Mouse (Mus musculus) thymus, postnatal 36 days (tissue): ENCODE measurements around the gene Wasf1.

Experiments used
- DNase-seq, 2 experiments: peaks; one replicate each; pipeline ENCODE4 v3.0.0; 2022; ENCODE audit warnings: mixed read lengths in 2 of 2

Gene Wasf1

DNA sequence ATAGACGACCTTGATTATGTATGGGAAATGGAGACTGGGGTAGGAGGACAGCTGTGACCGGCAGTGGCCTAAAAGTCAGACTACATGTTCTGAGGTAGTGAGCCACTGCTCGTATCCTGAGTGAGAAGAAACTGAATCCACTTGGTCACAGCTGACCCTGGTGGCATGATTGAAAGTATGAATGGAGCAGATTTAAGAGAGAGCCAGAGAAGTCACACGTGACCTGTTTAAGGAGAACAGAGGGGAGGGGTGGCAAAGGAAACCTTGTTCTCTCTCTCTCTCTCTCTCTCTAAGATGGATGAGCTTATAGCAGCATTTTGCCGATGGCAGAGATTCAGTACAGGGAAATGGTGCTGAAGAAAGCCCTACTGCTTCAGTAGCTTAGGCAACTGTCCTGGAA, 13.4 kb downstream of the Wasf1 start:
- no peak for DNase-seq

DNA sequence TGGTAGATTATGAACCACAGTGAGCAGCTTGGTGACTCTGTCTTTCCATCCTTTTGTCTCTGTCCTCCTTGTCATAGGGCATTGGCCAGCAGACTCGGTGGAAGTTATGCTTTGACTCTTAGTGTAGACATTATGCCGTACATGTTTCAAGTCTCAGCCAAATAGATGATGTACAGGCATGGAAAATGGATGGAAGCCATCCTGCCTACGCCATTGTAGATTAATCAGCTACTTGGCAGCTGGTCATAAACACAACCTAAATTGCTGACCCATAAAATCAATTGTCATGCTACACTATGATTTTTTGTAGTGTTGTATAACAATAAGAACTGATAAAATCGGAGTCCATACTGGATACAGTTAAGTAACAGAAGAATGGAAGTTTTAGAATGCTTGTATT, 18.5 kb downstream of the Wasf1 start:
- DNase-seq, result no peak

DNA sequence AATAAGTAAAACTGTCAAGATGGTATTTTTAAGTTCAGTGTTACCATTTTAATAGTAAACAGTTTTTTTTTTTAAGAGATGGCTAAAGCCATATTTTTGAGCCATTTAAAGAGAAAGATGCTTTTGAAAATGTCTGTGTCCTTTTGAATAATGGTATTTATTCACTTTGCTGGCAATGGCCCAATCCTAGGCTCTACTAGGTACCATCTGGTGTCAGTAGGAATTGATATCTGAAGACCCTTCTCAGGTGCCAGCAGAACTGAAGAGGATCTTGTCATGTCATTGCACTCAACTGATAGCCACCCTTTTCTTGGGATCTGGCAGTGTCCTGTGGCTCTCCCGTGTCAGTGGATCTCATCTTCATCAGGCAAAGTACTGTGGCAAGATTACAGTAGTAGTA, 22.9 kb downstream of the Wasf1 start:
- DNase-seq, result no peak

DNA sequence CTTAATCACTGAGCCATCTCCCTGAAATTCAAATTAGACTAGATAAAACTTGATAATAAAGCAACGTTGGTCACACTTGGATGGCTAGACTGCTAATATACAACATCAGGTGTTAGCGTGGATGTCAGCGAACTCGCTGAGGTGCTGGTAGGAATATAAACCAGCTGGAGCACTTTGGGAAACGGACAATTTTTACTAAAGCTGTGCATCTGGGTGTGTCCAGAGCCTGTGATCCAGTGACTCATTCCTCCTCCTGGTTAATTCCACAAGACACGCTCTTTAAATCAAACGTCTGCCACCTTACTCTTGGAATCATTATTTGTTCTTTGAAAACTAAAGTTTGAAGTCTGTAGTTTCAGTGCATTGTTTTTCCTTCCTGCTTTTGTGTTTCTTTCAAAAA, 23.5 kb downstream of the Wasf1 start:
- DNase-seq, result no peak

DNA sequence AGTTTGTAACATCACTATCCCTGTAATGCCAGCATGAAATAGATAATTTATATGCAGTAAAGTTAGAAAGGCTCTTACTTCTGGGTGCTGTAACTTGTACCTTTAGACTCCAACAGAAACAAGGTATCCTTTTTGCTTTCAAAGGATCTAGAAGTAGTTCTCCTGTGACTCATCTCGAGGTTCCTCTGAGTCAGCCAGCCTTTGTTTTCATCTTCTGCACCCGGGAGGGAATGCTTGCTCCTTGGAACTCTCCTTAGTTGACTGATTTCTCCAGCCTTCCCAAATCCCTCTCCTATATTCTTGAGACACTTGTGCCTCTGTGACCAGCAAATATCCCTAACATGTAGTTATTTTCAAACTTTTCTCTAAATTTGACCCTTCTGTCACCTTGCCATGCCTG, 25.3 kb downstream of the Wasf1 start:
- DNase-seq, result no peak

- no peak for DNase-seq
Measured at GRCm38 (mm10) chr10:40910811-40911210, 27.5 kb downstream of the Wasf1 start.

GRCm38 (mm10) chr10:40915240-40915639, 32.0 kb downstream of the Wasf1 start:
- no peak for DNase-seq

- DNase-seq, result no peak
Measured at GRCm38 (mm10) chr10:40918669-40919440, 35.6 kb downstream of the Wasf1 start.

DNA sequence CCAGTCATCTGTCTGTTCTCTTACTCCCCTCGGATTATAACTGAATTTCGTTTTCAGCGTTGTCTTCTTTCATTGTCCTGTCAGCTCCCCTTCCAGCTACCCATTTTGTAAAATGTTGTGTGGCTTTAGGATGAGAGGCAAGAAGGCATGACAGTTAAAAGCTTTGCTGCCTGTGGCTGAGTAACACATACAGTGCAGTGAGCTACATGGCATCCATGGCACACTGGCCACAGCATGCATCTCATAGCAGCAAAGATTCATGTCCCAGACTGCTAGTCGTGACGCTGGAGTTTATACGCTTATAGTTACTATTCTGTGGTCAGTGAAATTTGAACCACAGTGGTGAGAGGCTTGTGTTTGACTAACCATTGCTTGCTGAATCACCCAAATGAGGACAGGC, 36.2 kb downstream of the Wasf1 start:
- DNase-seq, result no peak

- DNase-seq, result no peak
Measured at GRCm38 (mm10) chr10:40932995-40933394, 49.7 kb downstream of the Wasf1 start.

- DNase-seq, result no peak
Measured at GRCm38 (mm10) chr10:40936160-40936726, 53.0 kb downstream of the Wasf1 start.

DNA sequence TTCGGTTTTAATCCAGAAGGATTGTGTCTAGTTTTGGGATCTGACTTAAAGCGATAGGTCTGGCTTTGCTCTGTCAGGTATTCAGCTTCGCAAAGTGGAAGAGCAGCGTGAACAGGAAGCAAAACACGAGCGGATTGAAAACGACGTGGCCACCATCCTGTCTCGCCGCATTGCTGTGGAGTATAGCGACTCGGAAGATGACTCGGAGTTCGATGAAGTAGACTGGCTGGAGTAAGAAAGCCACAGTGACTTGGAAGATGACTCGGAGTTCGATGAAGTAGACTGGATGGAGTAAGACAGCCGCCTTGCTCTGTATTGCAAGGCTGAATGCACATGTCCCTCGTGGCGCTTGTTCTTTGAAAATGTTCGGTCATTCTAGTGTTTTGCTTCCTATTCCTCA, 54.3 kb downstream of the Wasf1 start:
- no peak for DNase-seq

DNA sequence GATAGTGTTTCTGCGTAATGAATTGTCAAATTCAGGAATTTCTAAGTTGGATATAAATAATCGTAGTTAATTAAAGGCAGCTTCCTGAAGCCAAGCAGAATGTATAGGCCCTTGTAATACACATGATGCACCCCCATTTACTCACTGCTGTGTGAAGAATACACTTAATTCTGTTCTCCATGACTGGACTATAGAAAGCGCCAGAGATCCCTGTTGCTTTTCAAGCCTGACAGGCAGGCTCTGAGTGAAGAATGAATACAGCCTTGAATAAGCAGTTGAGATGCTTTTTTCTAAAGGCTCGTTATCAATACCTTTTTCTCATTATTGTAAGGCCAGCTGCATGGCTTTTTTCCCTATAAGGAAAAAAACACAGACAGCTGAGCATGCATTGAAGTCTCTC, 59.4 kb downstream of the Wasf1 start:
- no peak for DNase-seq

GRCm38 (mm10) chr10:40950176-40950575, 66.9 kb downstream of the Wasf1 start:
- DNase-seq, result no peak

DNA sequence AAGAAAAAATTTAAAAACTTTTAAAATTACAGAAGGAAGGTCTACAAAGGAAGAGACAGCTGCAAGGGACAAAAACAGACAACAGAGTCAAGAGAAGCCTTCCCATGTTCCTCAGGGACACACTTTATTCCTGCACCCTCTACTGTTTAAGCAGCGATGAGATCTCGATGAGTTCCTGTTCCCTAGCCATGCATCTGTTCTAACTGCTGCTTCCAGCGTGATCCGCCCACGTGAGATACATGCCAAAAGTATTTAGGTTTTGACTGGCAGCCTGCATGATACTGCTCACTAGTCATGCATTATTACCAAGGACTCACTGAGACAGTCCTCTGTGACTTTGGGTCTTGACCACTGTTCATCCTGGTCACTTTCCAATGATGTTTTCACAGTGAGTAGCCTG, 72.9 kb downstream of the Wasf1 start:
- no peak for DNase-seq

DNA sequence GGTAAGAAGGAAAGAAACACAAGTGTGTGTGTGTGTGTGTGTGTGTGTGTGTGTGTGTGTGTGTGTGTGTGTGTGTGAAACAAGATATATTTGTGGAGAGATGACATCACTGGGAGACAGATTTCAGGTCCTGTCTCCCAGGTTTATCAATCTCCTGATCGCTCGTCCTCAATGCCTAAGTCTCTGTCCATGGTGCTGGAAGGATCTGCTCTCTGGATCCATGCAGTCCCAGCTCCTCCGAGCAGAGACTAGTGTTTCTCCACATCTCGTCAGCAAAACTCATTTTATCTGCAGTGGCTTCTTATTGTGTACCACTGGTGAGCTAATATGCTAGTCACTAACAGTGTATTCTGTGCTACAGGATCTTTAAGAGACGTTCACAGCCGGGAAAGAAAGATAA, 78.1 kb downstream of the Wasf1 start:
- no peak for DNase-seq

DNA sequence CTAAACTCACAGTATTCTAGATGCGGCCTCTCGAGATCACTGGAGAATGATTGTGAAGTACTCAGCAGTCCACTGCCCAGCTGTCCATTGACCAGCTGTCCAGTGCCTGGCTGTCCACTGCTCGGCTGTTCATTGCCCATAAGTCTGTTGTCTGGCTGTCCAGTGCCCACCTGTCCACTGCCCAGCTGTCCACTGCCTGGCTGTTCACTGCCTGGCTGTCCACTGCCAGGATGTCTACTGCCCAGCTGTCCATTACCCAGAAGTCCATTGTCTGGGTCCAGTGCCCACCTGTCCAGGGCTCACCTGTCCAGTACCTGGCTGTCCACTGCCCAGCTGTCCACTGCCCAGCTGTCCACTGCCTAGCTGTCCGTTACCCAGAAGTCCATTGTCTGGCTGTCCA, 78.7 kb downstream of the Wasf1 start:
- DNase-seq, result no peak

DNA sequence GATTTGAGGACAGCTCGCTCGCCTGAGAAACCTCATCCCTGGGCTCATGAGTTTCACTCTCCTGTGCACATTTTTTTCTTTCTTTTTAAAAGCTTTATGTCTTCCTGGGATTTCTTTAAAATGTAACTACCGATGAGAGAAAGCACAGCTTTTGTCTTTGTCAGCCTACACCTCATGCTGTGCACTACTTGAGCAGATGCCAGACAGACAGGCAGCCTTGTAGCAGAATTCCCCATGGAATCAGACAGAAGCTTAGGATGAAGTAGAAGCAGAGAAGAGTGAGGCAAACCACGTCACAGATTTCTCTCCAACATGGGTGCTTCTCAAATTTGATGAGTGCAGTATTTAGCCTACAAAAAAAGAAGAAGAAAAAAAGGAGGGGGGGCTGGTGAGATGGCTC, 81.3 kb downstream of the Wasf1 start:
- no peak for DNase-seq

- DNase-seq, result no peak
Measured at GRCm38 (mm10) chr10:40968551-40968950, 85.3 kb downstream of the Wasf1 start.

DNA sequence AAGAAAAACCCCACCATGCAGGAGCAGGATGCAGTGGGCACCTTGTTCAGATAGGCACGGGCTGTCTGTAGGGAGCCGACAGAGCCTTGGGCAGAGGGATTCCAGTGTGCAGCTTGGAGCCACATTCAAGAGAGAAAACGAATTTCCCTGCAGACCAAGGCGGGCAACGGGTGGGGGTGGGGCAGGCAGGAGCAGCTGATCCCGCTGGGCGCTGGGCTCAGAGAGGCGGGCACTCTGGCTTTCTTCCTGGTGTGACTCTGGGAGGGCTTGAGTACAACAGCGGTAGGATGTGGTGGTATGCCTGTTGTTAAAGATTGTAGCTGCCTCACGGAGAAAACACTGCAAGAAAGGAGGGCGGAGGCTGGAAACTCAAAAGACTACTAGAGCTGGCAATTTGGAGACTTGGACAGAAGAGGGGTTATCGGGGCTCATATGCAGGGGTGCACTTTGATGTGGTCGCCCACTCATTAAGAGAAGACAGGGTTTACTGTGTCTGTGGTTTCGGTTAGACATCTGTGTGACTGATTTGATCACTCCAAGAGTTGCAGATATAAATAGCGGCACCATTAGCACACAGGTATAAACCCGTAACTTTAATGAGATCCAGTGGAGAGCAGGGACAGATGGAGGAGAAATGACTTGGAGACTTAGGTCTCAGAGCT, 86.2 kb downstream of the Wasf1 start:
- no peak for DNase-seq

- DNase-seq, result no peak
Measured at GRCm38 (mm10) chr10:40970601-40971245, 87.4 kb downstream of the Wasf1 start.

- DNase-seq, result no peak
Measured at GRCm38 (mm10) chr10:40971256-40971655, 88.0 kb downstream of the Wasf1 start.

- no peak for DNase-seq
Measured at GRCm38 (mm10) chr10:40983761-40984160, 100.5 kb downstream of the Wasf1 start.

GRCm38 (mm10) chr10:40984600-40984999, 101.3 kb downstream of the Wasf1 start:
- no peak for DNase-seq
